Mouse (Mus musculus) E14TG2a.4 (cell line): ENCODE measurements around the gene Mzf1.

ENCODE experiments used
- H3K27me3 ChIP-seq: 2 replicates; pipeline ENCODE4 v1.6.1; 2014; ENCODE audit warnings: low read length, control low read depth; ENCODE audit not compliant: insufficient read depth
- H3K36me3 ChIP-seq: 2 replicates; pipeline ENCODE4 v1.6.1; 2014; ENCODE audit warnings: low read length, control low read depth; ENCODE audit not compliant: insufficient read depth
- H3K4me1 ChIP-seq: replicated peaks from 2 replicates; pipeline ENCODE4 v1.6.1; 2014; ENCODE audit warnings: low read depth, low read length, control low read depth
- H3K4me3 ChIP-seq: replicated peaks from 2 replicates; pipeline ENCODE4 v1.5.1; 2014; ENCODE audit warnings: mild to moderate bottlenecking, low read length
- H3K9me3 ChIP-seq: 2 replicates; pipeline ENCODE4 v1.6.1; 2014; ENCODE audit warnings: low read length, control low read depth
- CTCF ChIP-seq: conservative IDR thresholded peaks from 2 replicates; pipeline ENCODE4 v1.5.1; 2014; ENCODE audit warnings: low read length
- NANOG ChIP-seq: IDR thresholded peaks from 2 replicates; pipeline ENCODE4 v1.6.1; 2014; ENCODE audit warnings: borderline replicate concordance, low read length, mixed read lengths
- POU5F1 ChIP-seq: IDR thresholded peaks from 2 replicates; pipeline ENCODE4 v1.6.1; 2014; ENCODE audit warnings: low read length, borderline replicate concordance

The Mzf1 gene

DNA sequence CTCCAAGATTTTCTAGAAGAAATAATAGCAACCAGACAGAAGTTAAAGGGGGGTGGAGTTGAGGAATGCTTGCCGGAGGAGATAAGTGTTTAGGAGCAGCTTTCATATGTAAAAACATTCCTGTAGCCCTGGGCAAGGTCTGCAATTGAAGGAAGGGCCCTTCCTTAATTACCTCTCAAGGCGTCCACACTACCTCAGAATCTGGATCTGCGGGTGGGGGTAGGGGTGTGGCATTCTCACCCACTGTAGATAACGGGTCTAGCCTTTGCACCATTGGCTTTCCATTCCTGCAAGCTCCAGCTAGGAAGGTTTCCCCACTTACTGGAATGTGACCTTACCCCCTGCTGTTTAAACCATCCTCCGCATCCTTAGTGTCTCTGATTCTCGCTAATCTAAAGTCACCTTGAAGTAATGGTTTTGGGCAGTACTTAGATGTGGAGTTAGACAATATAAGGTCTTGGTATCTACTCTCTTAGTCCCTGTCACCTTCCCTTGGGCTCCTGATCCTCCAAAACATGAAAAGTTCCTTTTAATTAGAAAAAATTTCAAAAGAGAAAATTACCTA lies 40.2 kb downstream of the Mzf1 start:
- Histone ChIP-seq H3K27me3 (no peaks in the 10 kb centered on the region), H3K4me1 (peaks cover 67% of the 10 kb centered on the region), H3K36me3 (no peaks in the 10 kb centered on the region), H3K9me3 (no peaks in the 10 kb centered on the region), H3K4me3 (peak overlapping the region; percentile 50)
- TF ChIP-seq CTCF = no peak
- TF ChIP-seq POU5F1 = peak; percentile 67
- TF ChIP-seq NANOG = peak; percentile 92

GRCm38 (mm10) chr7:13013671-13014070 lies 40.9 kb downstream of the Mzf1 start:
- Histone ChIP-seq H3K27me3 (no peaks in the 10 kb centered on the region), H3K9me3 (no peaks in the 10 kb centered on the region), H3K36me3 (no peaks in the 10 kb centered on the region), H3K4me3 (peak overlapping the region; percentile 50), H3K4me1 (peaks cover 63% of the 10 kb centered on the region)
- TF ChIP-seq POU5F1 (no peak), NANOG (no peak), CTCF (no peak)

DNA sequence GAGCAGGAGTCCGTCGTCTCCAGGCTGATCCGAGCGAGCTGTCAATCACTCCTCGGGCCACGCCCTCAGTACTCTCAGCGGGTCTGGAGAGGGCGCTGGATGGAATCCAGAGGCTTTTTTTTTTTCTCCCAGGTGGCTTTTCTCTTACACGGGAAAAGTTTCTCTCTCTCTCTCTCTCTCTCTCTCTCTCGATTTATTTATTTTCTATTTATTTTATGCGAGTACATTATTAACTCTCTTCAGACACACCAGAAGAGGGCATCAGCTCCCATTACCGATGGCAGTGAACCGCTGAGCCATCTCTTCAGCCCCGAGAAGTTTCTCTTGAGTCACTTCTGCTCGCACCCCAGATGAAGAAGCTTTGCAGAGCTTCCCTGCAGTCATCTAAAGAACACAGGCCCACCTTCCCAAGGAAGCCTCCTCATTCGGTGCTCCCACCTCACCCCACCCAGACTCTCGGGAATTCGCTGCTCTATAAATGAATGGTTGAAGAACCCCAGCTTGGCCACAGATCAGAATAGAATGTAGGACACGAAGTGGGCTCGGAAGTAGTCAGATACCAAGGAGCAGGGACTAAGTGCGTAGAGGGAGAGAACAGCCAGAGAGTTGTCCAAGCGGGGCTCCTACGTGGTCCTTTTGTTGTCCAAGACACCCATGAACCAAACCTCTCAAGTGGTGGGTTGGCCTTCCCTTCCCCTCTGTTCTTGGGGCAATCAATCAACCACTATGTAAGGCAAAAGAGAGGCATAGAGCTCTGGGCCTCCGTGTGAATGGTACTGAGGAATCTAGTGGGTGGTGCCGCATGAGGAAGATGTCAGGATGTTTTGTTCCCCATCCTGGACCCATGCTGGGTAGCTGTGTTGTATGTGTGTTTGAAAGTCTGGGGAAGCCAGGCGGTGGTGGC lies 44.3 kb downstream of the Mzf1 start, which contains the start of gene Zbtb45:
Gene Zbtb45 (minus strand): TSS at position 30 of the 904 bp plus-strand sequence.
- no peak for TF ChIP-seq NANOG
- no peak for TF ChIP-seq POU5F1
- TF ChIP-seq CTCF = no peak
- Histone ChIP-seq H3K4me3 (peak within 1 kb of the TSS; percentile 85), H3K9me3 (no peaks in the 10 kb centered on the region)

DNA sequence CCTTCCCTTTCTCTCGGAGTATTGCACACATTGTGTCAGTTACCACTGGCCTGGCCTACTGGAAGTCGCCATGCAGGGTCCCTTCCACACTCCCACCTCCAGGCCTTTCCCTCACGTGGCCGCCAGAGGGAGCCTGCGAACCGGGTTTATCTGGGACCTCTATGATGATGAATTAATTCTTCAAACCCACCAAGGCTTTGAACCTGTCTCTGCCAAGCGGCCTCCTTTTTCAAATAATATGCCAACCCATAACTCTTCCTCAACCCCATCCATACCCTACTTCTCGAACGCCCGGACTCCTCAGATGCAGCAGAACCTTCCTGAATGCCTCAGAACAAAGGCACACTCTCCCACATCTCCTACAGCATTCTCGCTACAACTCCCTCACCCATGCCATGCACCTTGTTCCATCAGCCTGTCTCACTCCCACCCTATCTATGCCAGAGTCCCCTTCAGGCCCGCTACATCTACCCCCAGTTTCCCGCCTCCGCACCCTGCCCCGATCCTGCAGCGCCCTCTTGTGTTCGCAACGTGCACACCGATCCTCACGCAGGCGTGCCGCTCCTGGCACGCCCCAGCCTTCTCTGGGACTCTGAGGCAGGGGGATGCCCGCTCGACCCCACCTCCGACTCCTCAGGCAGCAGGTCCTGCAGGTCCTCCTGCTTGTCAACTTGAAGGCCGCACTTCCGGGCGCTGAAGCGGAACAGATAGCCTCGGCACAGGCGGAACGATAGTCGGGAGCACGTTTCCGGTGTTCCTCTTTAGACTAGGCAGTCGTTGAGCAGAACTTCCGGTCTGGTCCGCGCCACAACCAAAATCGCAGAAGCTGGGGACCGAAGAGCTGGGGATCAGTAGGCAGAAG lies 45.2 kb downstream of the Mzf1 start:
- Histone ChIP-seq H3K9me3 (no peaks in the 10 kb centered on the region), H3K4me1 (peaks cover 73% of the 10 kb centered on the region), H3K36me3 (peaks cover 23% of the 10 kb centered on the region), H3K27me3 (no peaks in the 10 kb centered on the region), H3K4me3 (peak overlapping the region; percentile 85)
- TF ChIP-seq CTCF = peak; percentile 93
- TF ChIP-seq POU5F1 = no peak
- TF ChIP-seq NANOG = no peak

More for the DNA sequence above, 44.3 kb downstream of the Mzf1 start, which contains the start of gene Zbtb45:
- H3K27me3 ChIP-seq = no peaks in the 10 kb centered on the region
- H3K4me1 ChIP-seq = peaks cover 70% of the 10 kb centered on the region
- peaks cover 15% of the 10 kb centered on the region for H3K36me3 ChIP-seq

DNA sequence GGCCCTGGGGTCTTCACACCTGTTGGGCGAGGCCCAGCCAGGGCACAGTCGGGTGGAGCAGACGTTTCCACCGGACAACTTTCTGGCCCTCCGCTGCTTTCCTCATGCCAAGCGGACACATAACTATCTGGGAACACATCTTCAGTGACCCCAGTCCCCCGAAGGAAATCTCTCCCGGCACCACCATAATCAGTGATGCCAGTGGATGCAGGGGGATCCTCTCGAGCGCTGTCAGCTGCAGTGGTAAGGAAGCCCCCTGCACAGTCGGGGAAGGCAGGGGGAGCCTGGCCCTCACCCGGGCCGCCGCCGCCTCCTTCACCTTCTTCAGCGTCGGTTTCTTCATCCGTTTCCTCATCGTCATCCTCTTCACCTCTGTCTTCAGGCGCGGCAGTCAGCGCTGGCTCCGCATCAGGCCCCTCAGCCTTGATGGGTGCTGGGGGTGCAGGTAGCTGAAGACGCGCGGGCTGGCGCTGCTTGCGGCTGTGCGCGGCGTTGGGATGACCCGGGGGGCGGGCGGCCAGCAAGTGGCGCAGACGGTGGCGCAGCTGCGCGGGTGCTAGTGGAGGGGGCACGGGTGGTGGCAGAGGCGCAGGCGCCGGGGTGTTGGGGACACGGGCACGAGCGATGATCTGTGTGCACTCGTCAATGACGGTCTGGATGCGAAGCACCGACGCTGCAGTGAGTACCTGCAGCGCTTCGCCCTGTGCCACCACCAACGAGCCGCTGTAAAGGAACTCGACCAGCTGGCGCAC lies 47.0 kb downstream of the Mzf1 start:
- TF ChIP-seq NANOG = no peak
- TF ChIP-seq POU5F1 = no peak
- no peak for TF ChIP-seq CTCF
- H3K4me1 ChIP-seq = peaks cover 63% of the 10 kb centered on the region
- no peaks in the 10 kb centered on the region for H3K27me3 ChIP-seq
- H3K36me3 ChIP-seq = peaks cover 30% of the 10 kb centered on the region
- H3K9me3 ChIP-seq = no peaks in the 10 kb centered on the region
- H3K4me3 ChIP-seq = peak overlapping the region; percentile 85

- H3K4me1 ChIP-seq = peaks cover 53% of the 10 kb centered on the region
- H3K9me3 ChIP-seq = no peaks in the 10 kb centered on the region
- no peak for TF ChIP-seq POU5F1
- no peak for TF ChIP-seq CTCF
- no peak for TF ChIP-seq NANOG
- H3K27me3 ChIP-seq = no peaks in the 10 kb centered on the region
- peaks cover 30% of the 10 kb centered on the region for H3K36me3 ChIP-seq
- H3K4me3 ChIP-seq = peak overlapping the region; percentile 85
These were observed 48.0 kb downstream of the Mzf1 start for GRCm38 (mm10) chr7:13006531-13006930.

- no peak for TF ChIP-seq CTCF
- Histone ChIP-seq H3K36me3 (peaks cover 30% of the 10 kb centered on the region), H3K4me1 (peaks cover 48% of the 10 kb centered on the region), H3K9me3 (no peaks in the 10 kb centered on the region), H3K27me3 (no peaks in the 10 kb centered on the region), H3K4me3 (peak overlapping the region; percentile 85)
These were observed 48.6 kb downstream of the Mzf1 start for GRCm38 (mm10) chr7:13006011-13006410.

DNA sequence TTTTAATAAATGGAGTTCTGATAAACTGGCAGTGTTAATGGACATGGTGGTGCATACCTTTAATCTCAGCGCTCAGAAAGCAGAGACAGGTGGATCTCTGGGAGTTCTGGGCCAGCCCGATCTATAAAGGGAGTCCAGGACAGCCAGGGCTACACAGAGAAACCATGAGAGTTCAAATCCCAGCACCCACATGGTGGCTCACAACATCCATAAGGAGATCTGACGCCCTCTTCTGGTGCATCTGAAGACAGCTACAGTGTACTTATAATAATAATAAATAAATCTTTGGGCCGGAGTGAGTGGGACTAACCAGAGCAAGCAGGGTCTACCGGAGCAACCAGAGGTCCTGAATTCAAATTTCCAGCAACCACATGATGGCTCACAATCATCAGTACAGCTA lies 51.2 kb downstream of the Mzf1 start:
- no peaks in the 10 kb centered on the region for H3K9me3 ChIP-seq
- peaks cover 30% of the 10 kb centered on the region for H3K36me3 ChIP-seq
- peaks cover 40% of the 10 kb centered on the region for H3K4me1 ChIP-seq
- no peak for TF ChIP-seq NANOG
- H3K27me3 ChIP-seq = no peaks in the 10 kb centered on the region
- H3K4me3 ChIP-seq = no peak overlapping the region
